Mouse (Mus musculus) lung, postnatal 14 days (tissue): Measurements from ENCODE around the gene Gm11562.

Experiments
- DNase-seq: peaks from one replicate; pipeline ENCODE4 v3.0.0; 2021

Gene Gm11562

GRCm38 (mm10) chr11:99583245-99583704 is 37.0 kb downstream of the Gm11562 start, which contains the start of gene Krtap1-4:
TSS of gene Krtap1-4 (minus strand) at chr11:99583654.
- DNase-seq, result no peak

- no peak for DNase-seq
Measured at GRCm38 (mm10) chr11:99581564-99581963, 38.7 kb downstream of the Gm11562 start.

GRCm38 (mm10) chr11:99581051-99581450 is 39.2 kb downstream of the Gm11562 start:
- DNase-seq, result no peak

GRCm38 (mm10) chr11:99580636-99581035 is 39.6 kb downstream of the Gm11562 start, which contains the start of gene Krtap1-5:
TSS of gene Krtap1-5 (minus strand) at chr11:99581016.
- DNase-seq, result no peak

- peak; percentile 80 for DNase-seq
Measured at GRCm38 (mm10) chr11:99574106-99574505, 46.1 kb downstream of the Gm11562 start.

GRCm38 (mm10) chr11:99573164-99573563 is 47.1 kb downstream of the Gm11562 start:
- no peak for DNase-seq
